Mouse (Mus musculus) adipose tissue, adult 10 weeks (tissue): ENCODE results near the gene Ranbp3l. TPM values are rescaled to one million over a fixed set of nuclear protein-coding genes. Genes with fewer than 3 reads are reported as not detected.

Source experiments
- polyA plus RNA-seq: library from polyadenylated mRNA; stranded (reverse); fragments of 350-450 nt; fragmentation: Illumina TruSeq; extraction: RNeasy Lipid Tissue Mini Kit (QIAGEN cat#74804); gene quantifications from one replicate; pipeline ENCODE4 v1.2.3, GENCODE M21; 2014; ENCODE audit warnings: low read depth, low replicate concordance

The Ranbp3l gene
- 2.9 TPM for polyA plus RNA-seq

GRCm38 (mm10) chr15:8967573-8968228 is at the start of gene Ranbp3l:
Ranbp3l (plus strand) TSS chr15:8967949.

GRCm38 (mm10) chr15:9070912-9071555 is 103.3 kb downstream of the Ranbp3l start, which contains the start of gene Nadk2:
Nadk2 (plus strand) TSS chr15:9071260.

Other genes starting within 250 kb of the Ranbp3l start
- 32.4 TPM for gene Nadk2, start 103.3 kb downstream of the Ranbp3l start, polyA plus RNA-seq
- 11.7 TPM for gene Lmbrd2, start 172.6 kb downstream of the Ranbp3l start, polyA plus RNA-seq
- gene Skp2, start 187.5 kb downstream of the Ranbp3l start, polyA plus RNA-seq: 5.2 TPM